Mouse (Mus musculus): ENCODE measurements at regions not wholly inside any gene's neighbourhood (a gene's known extent, or its start where the extent isn't known, plus 50 kb on each side); places are given as distances from the start of the nearest gene placed in this dataset.

- WGBS, result 78% methylated on average over 10 of the region's 10 CpGs
- no peaks in the 10 kb centered on the region for H3K9me3 ChIP-seq (replicated peaks)
- no peaks in the 10 kb centered on the region for H3K36me3 ChIP-seq
- H3K4me1 ChIP-seq (replicated peaks), result peaks cover 30% of the 10 kb centered on the region
- no peaks in the 10 kb centered on the region; the same call in 1 of the 2 replicates for H3K27me3 ChIP-seq
- H3K4me3 ChIP-seq, result no peak overlapping the region
- H3K27ac ChIP-seq, result no peak overlapping the region
- no peak overlapping the region for H3K4me2 ChIP-seq
- no peak for ATAC-seq (replicated peaks; ENCODE audit: insufficient number of reproducible peaks, insufficient read depth, low FRiP score, low read depth)
- no peak overlapping the region for H3K9ac ChIP-seq
Observed at GRCm38 (mm10) chr15:38569011-38569640, 1143.8 kb downstream of the 4930447A16Rik start.

- H3K27me3 ChIP-seq, result no peaks in the 10 kb centered on the region; the same call in 1 of the 2 replicates
- H3K4me2 ChIP-seq, result no peak overlapping the region
- no peak overlapping the region for H3K9ac ChIP-seq
- peaks cover 30% of the 10 kb centered on the region for H3K4me1 ChIP-seq (replicated peaks)
- H3K9me3 ChIP-seq (replicated peaks), result no peaks in the 10 kb centered on the region
- H3K27ac ChIP-seq, result no peak overlapping the region
- 81% methylated on average over 8 of the region's 8 CpGs for WGBS
- no peak overlapping the region for H3K4me3 ChIP-seq
- no peaks in the 10 kb centered on the region for H3K36me3 ChIP-seq
- ATAC-seq (replicated peaks; ENCODE audit: insufficient number of reproducible peaks, insufficient read depth, low FRiP score, low read depth), result no peak
Observed at GRCm38 (mm10) chr15:38570144-38570543, 1144.8 kb downstream of the 4930447A16Rik start.

- no peak overlapping the region for H3K9ac ChIP-seq
- H3K4me2 ChIP-seq, result no peak overlapping the region
- no peak overlapping the region for H3K4me3 ChIP-seq
Observed at GRCm38 (mm10) chr15:38570735-38571134, 1145.4 kb downstream of the 4930447A16Rik start.

DNA sequence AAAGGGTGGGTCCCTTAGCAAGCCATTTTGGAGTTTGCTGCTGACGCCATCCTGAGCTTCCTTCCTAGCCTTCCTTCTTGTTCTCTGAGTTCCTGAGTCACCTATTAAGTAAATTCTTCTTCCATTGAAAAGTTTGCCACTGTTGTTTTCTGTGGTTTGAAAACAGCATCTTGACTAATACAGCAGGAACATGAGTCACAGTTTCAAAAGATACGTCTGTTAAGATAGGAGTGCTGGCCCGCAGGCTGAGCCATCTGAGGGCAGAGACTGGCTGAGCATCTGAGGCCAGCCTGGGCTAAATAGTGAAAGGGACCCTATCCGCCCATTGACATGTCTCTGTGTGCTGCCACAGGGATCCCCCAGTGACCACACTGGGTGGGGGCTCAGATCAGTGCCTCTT lies 1147.3 kb downstream of the 4930447A16Rik start:
- Histone ChIP-seq H3K9ac (no peak overlapping the region), H3K9me3 (replicated peaks) (no peaks in the 10 kb centered on the region), H3K4me2 (no peak overlapping the region), H3K4me3 (no peak overlapping the region), H3K27me3 (no peaks in the 10 kb centered on the region; the same call in 1 of the 2 replicates), H3K36me3 (no peaks in the 10 kb centered on the region), H3K4me1 (replicated peaks) (peaks cover 19% of the 10 kb centered on the region), H3K27ac (no peak overlapping the region)
- no peak for ATAC-seq (replicated peaks; ENCODE audit: insufficient number of reproducible peaks, insufficient read depth, low FRiP score, low read depth)
- WGBS, result 73% methylated on average over 4 of the region's 4 CpGs

More at GRCm38 (mm10) chr15:38570735-38571134, 1145.4 kb downstream of the 4930447A16Rik start:
- H3K36me3 ChIP-seq, result no peaks in the 10 kb centered on the region
- H3K27ac ChIP-seq, result no peak overlapping the region
- 58% methylated on average over 8 of the region's 8 CpGs for WGBS
- H3K27me3 ChIP-seq, result no peaks in the 10 kb centered on the region; the same call in 1 of the 2 replicates
- peaks cover 30% of the 10 kb centered on the region for H3K4me1 ChIP-seq (replicated peaks)
- H3K9me3 ChIP-seq (replicated peaks), result no peaks in the 10 kb centered on the region
- ATAC-seq (replicated peaks; ENCODE audit: insufficient number of reproducible peaks, insufficient read depth, low FRiP score, low read depth), result no peak

DNA sequence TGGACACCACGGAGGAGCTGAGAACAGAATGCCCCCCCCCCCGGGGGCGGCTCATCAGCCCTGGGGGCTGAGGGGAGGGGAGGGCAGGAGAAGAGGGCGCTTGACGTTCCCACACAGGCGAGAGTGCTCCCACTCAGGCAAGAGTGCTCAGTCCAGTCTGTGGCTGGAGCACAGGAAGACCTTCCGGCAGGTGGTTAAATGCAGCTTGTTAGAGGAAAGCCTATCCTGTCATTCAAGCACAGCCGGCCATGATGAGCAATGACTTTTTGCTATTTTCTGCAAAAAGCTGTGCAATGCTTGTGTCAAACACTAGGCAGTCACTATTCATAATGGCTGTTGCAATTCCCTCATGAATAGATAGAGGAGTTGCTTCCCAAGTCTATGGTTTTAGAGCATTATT lies 1149.1 kb downstream of the 4930447A16Rik start:
- Histone ChIP-seq H3K9me3 (replicated peaks) (no peaks in the 10 kb centered on the region), H3K36me3 (no peaks in the 10 kb centered on the region), H3K4me1 (replicated peaks) (peaks cover 7% of the 10 kb centered on the region; the same call in 1 of the 2 replicates), H3K27ac (no peak overlapping the region), H3K27me3 (no peaks in the 10 kb centered on the region; the same call in 1 of the 2 replicates), H3K4me3 (no peak overlapping the region), H3K9ac (no peak overlapping the region), H3K4me2 (no peak overlapping the region)
- 72% methylated on average over 8 of the region's 8 CpGs for WGBS
- no peak for ATAC-seq (replicated peaks; ENCODE audit: insufficient number of reproducible peaks, insufficient read depth, low FRiP score, low read depth)

DNA sequence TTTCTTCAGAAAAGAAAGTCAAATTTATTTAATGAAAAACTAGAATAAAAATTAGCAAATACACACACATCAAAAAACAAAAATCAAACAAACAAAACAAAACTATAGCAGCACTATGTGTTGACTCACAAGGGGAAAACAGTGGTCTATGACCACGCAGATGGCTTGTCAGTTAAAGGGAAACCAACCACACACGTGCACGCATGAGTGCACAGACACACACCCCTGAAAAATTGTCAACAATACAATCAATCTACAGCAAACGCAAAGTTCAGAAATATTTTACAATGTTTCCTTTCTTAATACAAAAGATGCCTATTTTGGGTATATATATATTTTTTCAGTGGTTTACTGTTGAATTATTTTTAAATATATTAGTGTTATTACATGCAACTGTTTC lies 1149.9 kb downstream of the 4930447A16Rik start:
- Histone ChIP-seq H3K27ac (no peak overlapping the region), H3K36me3 (no peaks in the 10 kb centered on the region), H3K4me1 (replicated peaks) (peaks cover 7% of the 10 kb centered on the region; the same call in 1 of the 2 replicates), H3K9me3 (replicated peaks) (no peaks in the 10 kb centered on the region), H3K9ac (no peak overlapping the region), H3K4me3 (no peak overlapping the region), H3K4me2 (no peak overlapping the region), H3K27me3 (no peaks in the 10 kb centered on the region; the same call in 1 of the 2 replicates)
- ATAC-seq (replicated peaks; ENCODE audit: insufficient number of reproducible peaks, insufficient read depth, low FRiP score, low read depth), result no peak
- WGBS, result 84% methylated on average over 4 of the region's 4 CpGs

DNA sequence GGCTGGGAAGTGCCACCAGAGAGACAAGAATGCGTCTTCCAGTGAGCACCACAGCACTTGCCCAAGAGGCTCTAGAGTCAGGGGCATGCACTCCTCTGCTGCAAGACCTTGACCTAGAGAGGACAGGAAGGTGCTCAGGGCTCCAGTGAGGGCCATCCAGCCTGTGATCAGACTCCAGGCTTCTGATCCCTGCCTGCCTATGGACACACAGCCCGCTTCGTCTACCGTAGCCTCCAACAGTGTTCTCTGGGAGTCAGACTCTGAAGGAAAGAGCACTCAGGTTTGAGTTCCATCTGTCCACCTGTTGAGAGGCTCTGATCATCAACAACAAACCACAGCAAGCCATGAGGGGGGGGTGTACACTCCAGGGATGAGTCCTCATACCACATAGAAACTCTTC lies 1152.3 kb downstream of the 4930447A16Rik start:
- Histone ChIP-seq H3K9ac (no peak overlapping the region), H3K4me1 (replicated peaks) (no peaks in the 10 kb centered on the region)

GRCm38 (mm10) chr15:38579481-38579880 lies 1154.1 kb downstream of the 4930447A16Rik start:
- H3K36me3 ChIP-seq, result no peaks in the 10 kb centered on the region
- 0 out of 2 replicates have a peak, but pooled peaks cover 6% of the 10 kb centered on the region for H3K27me3 ChIP-seq
- H3K9ac ChIP-seq, result no peak overlapping the region
- no peaks in the 10 kb centered on the region for H3K9me3 ChIP-seq (replicated peaks)
- no peaks in the 10 kb centered on the region for H3K4me1 ChIP-seq (replicated peaks)
- no peak for ATAC-seq (replicated peaks; ENCODE audit: insufficient number of reproducible peaks, insufficient read depth, low FRiP score, low read depth)
- H3K4me2 ChIP-seq, result no peak overlapping the region
- no peak overlapping the region for H3K27ac ChIP-seq
- 75% methylated on average over 4 of the region's 4 CpGs for WGBS
- no peak overlapping the region for H3K4me3 ChIP-seq

More for the DNA sequence above, 1152.3 kb downstream of the 4930447A16Rik start:
- peaks cover 6% of the 10 kb centered on the region; the same call in 1 of the 2 replicates for H3K27me3 ChIP-seq
- ATAC-seq (replicated peaks; ENCODE audit: insufficient number of reproducible peaks, insufficient read depth, low FRiP score, low read depth), result no peak
- no peaks in the 10 kb centered on the region for H3K36me3 ChIP-seq
- no peak overlapping the region for H3K27ac ChIP-seq
- 97% methylated on average over 4 of the region's 4 CpGs for WGBS
- H3K9me3 ChIP-seq (replicated peaks), result no peaks in the 10 kb centered on the region
- H3K4me3 ChIP-seq, result no peak overlapping the region
- no peak overlapping the region for H3K4me2 ChIP-seq

- WGBS, result 61% methylated on average over 5 of the region's 5 CpGs
- Histone ChIP-seq H3K27me3 (0 out of 2 replicates have a peak, but pooled peaks cover 6% of the 10 kb centered on the region), H3K4me3 (no peak overlapping the region)
Observed at GRCm38 (mm10) chr15:38583500-38583899, 1158.1 kb downstream of the 4930447A16Rik start.

DNA sequence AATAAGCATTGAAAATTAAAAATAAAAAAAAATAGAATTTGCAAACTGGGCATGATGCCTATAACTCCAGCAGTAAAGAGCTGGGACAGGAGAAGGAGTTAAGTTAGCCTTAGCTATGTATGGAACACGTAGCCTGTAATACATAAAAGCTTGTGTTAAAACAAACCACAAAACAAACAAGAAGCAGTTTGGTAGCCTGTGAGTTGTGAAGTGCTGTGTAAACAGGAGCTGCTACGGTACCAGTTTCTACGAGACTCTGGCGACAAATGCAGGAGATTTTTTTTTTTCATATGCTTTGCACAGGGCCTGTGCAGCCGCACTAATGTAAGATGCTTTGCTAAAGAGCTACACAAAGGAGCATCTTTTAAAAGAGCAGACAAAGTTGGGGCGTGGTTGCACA lies 1159.1 kb downstream of the 4930447A16Rik start:
- no peak for ATAC-seq (replicated peaks; ENCODE audit: insufficient number of reproducible peaks, insufficient read depth, low FRiP score, low read depth)
- Histone ChIP-seq H3K36me3 (no peaks in the 10 kb centered on the region), H3K9me3 (replicated peaks) (no peaks in the 10 kb centered on the region), H3K9ac (no peak overlapping the region), H3K27ac (no peak overlapping the region), H3K4me1 (replicated peaks) (peaks cover 12% of the 10 kb centered on the region), H3K27me3 (0 out of 2 replicates have a peak, but pooled peaks cover 6% of the 10 kb centered on the region), H3K4me2 (no peak overlapping the region), H3K4me3 (no peak overlapping the region)
- 90% methylated on average over 6 of the region's 6 CpGs for WGBS

More at GRCm38 (mm10) chr15:38583500-38583899, 1158.1 kb downstream of the 4930447A16Rik start:
- peaks cover 12% of the 10 kb centered on the region for H3K4me1 ChIP-seq (replicated peaks)
- H3K9me3 ChIP-seq (replicated peaks), result no peaks in the 10 kb centered on the region
- no peak for ATAC-seq (replicated peaks; ENCODE audit: insufficient number of reproducible peaks, insufficient read depth, low FRiP score, low read depth)
- no peak overlapping the region for H3K9ac ChIP-seq
- no peaks in the 10 kb centered on the region for H3K36me3 ChIP-seq
- no peak overlapping the region for H3K4me2 ChIP-seq
- no peak overlapping the region for H3K27ac ChIP-seq

- Histone ChIP-seq H3K4me2 (no peak overlapping the region), H3K36me3 (no peaks in the 10 kb centered on the region), H3K9me3 (replicated peaks) (no peaks in the 10 kb centered on the region; the same call in 1 of the 2 replicates), H3K4me1 (replicated peaks) (peaks cover 12% of the 10 kb centered on the region), H3K27me3 (0 out of 2 replicates have a peak, but pooled peaks cover 5% of the 10 kb centered on the region), H3K4me3 (no peak overlapping the region), H3K9ac (no peak overlapping the region), H3K27ac (no peak overlapping the region)
- ATAC-seq (replicated peaks; ENCODE audit: insufficient number of reproducible peaks, insufficient read depth, low FRiP score, low read depth), result no peak
- 69% methylated on average over 4 of the region's 4 CpGs for WGBS
Observed at GRCm38 (mm10) chr15:38585610-38586009, 1160.3 kb downstream of the 4930447A16Rik start.

DNA sequence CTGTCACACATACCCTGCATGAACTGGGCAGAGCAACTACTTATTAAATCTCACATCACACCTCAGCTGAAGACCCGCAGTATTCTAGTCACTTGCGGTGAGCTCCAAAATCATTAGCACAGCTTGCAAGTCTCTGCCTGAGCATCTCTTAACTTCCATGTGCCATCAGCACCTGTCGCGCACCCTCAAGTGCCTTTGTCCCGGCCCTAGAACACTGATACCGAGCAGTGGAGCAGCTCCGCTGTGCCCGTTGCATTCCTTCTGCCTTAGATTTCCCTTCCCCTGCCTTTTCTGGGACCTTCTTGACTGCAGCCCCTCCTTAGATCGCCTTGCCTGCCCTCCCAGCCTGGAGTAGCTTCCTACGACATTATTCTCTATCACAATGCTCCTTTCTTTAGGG lies 1161.2 kb downstream of the 4930447A16Rik start:
- Histone ChIP-seq H3K4me2 (no peak overlapping the region), H3K9ac (no peak overlapping the region), H3K27ac (no peak overlapping the region), H3K9me3 (replicated peaks) (no peaks in the 10 kb centered on the region; the same call in 1 of the 2 replicates), H3K4me1 (replicated peaks) (peaks cover 12% of the 10 kb centered on the region), H3K36me3 (no peaks in the 10 kb centered on the region), H3K4me3 (no peak overlapping the region), H3K27me3 (no peaks in the 10 kb centered on the region)
- no peak for ATAC-seq (replicated peaks; ENCODE audit: insufficient number of reproducible peaks, insufficient read depth, low FRiP score, low read depth)
- 33% methylated on average over 10 of the region's 10 CpGs for WGBS

Data from heart, embryonic 15.5 days (tissue).